Mouse (Mus musculus) megakaryocyte, embryonic 14.5 days (primary cell): ENCODE data around the gene Sema3f.

Experiments used
- FLI1 ChIP-seq: IDR thresholded peaks from 2 replicates; pipeline ENCODE4 v1.6.1; 2012; ENCODE audit warnings: low read length, inconsistent platforms, mixed read lengths
- GATA1 ChIP-seq: IDR thresholded peaks from 3 replicates; pipeline ENCODE4 v1.6.1; 2012; ENCODE audit warnings: mixed read lengths, low read length, inconsistent platforms, borderline replicate concordance

- TF ChIP-seq GATA1 (no peak), FLI1 (no peak)
These were observed 6.7 kb downstream of the Sema3f start for GRCm38 (mm10) chr9:107703337-107704122.
